Comparison of ENCODE assay signal across 23 mouse cellular contexts in genomic region chr3:61133096-61133495, GRCm38 (mm10).
"Had no signal": no experiment of that assay in that cellular context is flagged by ENCODE, and none has a peak within 500 bp of the region (broad histone marks: within the 10 kb centered on the region; RNA-seq: fewer than 3 reads in every experiment).

No protein-coding gene starts in this region.

- ATAC-seq: hindbrain, postnatal 0 days; intestine, embryonic 16.5 days had no signal

- H3K4me3 ChIP-seq: gastrocnemius, adult 2 months; heart, adult 2 months; heart, embryonic 13.5 days; heart, embryonic 15.5 days; hindbrain, embryonic 13.5 days; hindbrain, embryonic 15.5 days; layer of hippocampus, adult 2 months; limb, embryonic 13.5 days; limb, embryonic 15.5 days had no signal

- H3K27ac ChIP-seq: gastrocnemius, adult 2 months; heart, adult 2 months; heart, embryonic 13.5 days; heart, embryonic 15.5 days; hindbrain, embryonic 13.5 days; hindbrain, embryonic 15.5 days; hindbrain, postnatal 0 days; layer of hippocampus, adult 2 months; limb, embryonic 13.5 days; limb, embryonic 15.5 days had no signal

- H3K4me1 ChIP-seq: heart, embryonic 13.5 days; heart, embryonic 15.5 days; hindbrain, embryonic 13.5 days; hindbrain, embryonic 15.5 days; limb, embryonic 13.5 days; limb, embryonic 15.5 days had no signal

- DNase-seq: gastrocnemius, adult 2 months; gastrocnemius, postnatal 10 days; gastrocnemius, postnatal 25 days; heart, adult 11 months; heart, adult 2 months; heart, postnatal 14 days; heart, postnatal 36 days; kidney, adult 11 months; kidney, adult 8-10 months; kidney, postnatal 10 days; kidney, postnatal 25 days; kidney, postnatal 4 days; left cerebral cortex, postnatal 4 days had no signal

- H3K9me3 ChIP-seq: heart, embryonic 13.5 days; heart, embryonic 15.5 days; hindbrain, embryonic 13.5 days; hindbrain, embryonic 15.5 days; limb, embryonic 13.5 days; limb, embryonic 15.5 days had no signal

- H3K4me2 ChIP-seq: heart, embryonic 11.5 days; heart, embryonic 13.5 days; heart, embryonic 15.5 days; hindbrain, embryonic 13.5 days; hindbrain, embryonic 15.5 days; limb, embryonic 13.5 days; limb, embryonic 15.5 days had no signal

- H3K27me3 ChIP-seq: heart, embryonic 13.5 days; heart, embryonic 15.5 days; hindbrain, embryonic 13.5 days; hindbrain, embryonic 15.5 days; limb, embryonic 13.5 days; limb, embryonic 15.5 days had no signal

- H3K9ac ChIP-seq: heart, embryonic 13.5 days; heart, embryonic 15.5 days; hindbrain, embryonic 13.5 days; hindbrain, embryonic 15.5 days; limb, embryonic 13.5 days; limb, embryonic 15.5 days had no signal

- H3K36me3 ChIP-seq: heart, embryonic 13.5 days; heart, embryonic 15.5 days; hindbrain, embryonic 13.5 days; hindbrain, embryonic 15.5 days; limb, embryonic 13.5 days; limb, embryonic 15.5 days had no signal
